Mouse (Mus musculus): Measurements from ENCODE around the gene Cep78.

Cep78 gene

DNA sequence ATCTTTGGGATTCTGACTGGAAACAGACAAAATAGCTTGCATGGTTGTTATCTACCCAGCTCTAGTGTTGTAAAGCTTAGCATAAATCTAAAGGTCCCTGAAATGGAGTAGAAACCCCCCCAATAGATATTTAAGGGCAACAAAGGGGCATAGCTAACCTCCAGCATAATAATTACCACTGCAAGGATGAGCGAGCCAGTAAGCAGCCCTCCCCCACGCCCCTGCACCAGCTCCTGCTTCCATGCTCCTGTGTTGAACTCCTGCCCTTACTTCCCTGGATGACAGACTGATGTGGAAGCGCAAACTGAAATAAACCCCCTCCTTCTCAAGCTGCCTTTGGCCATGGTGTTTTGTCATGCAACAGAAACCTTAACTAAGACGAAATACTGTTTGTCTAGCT, 11.4 kb downstream of the Cep78 start:
- DNase-seq (ENCODE audit: low read depth, low spot score), result no peak

- DNase-seq (ENCODE audit: low read depth, low spot score), result peak; percentile 38
Observed at GRCm38 (mm10) chr19:15965082-15965481, 19.7 kb downstream of the Cep78 start.

DNA sequence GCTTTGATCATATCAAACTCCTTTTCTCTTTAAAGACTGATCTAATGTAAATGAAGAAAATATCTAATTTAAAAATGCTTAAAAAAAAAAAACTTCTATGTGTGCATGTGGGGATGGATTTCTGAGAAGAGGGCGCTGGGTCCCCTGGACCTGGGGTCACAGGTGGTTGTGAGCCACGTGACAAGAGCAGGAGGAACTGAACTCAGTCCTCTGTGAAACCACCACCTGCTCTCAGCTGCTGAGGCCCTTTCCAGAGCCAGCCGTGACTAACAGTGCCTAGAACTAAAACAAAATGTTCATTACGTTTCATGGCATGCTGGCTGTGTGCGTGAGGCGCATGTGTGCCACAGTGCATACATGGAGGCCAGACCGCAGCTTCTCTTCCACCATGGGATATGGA, 20.3 kb downstream of the Cep78 start:
- DNase-seq (ENCODE audit: low read depth, low spot score), result no peak

GRCm38 (mm10) chr19:15963011-15963695, 21.6 kb downstream of the Cep78 start:
- DNase-seq (ENCODE audit: low read depth, low spot score), result no peak

DNA sequence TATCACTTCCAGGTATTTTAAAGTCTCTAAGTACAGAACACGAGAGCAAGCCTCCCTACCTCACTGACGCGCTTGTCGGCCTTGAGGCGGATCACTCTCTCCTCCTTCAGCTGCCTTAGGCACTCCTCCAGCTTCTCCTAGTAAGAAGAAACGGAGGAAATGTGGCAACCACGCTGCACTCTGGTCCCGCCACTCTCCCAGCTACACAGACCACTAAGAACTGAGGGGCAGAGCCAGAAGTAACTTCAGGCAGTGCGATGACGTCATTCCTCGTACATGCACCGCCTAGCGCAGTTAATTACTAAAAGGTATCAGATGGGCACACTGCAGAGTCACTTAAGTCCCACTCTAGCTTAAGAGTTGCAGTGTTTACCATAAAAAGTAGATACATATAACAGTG, 22.5 kb downstream of the Cep78 start:
- no peak for DNase-seq (ENCODE audit: low read depth, low spot score)

- no peak for DNase-seq (ENCODE audit: low read depth, low spot score)
Observed at GRCm38 (mm10) chr19:15950225-15950624, 34.6 kb downstream of the Cep78 start.

DNA sequence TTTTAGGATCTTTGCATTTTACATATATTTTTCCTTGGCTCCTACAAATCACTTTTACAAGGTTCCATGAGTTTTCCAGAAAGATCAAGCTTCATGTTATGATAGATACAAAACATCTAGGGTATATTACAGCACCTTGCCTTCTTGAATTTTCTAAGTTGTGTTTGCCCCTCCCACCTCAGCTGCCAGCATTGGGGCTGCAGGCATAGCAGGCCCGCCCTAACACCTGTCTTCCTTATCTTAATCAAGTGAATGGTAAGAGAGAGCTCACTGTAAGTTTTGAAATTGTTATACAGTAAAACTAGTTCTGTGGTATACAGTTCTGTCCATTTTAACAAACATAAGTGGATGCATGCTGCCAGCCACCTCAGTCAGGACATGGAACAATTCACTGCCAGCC, 35.9 kb downstream of the Cep78 start:
- DNase-seq (ENCODE audit: low read depth, low spot score), result no peak

- no peak for DNase-seq (ENCODE audit: low read depth, low spot score)
Observed at GRCm38 (mm10) chr19:15948426-15948825, 36.4 kb downstream of the Cep78 start.

DNA sequence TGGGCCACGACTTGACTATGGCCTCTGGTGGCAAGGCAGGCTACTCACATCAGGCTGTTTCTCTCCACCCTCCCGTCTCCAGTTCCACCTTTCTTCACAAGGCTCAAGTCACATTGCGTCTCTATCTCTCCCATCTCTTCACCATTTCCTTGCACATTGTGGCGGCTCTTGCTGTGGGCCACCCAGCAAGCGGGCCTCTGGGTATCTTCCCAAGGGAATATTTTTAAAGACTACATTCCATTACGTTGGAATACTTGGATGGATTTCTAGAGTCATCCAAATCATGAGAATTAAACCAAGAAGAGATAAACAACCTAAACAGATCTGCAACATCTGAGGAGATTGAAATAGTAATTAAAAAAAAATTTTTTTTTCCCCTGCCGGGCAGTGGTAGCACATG, 37.6 kb downstream of the Cep78 start, which contains the start of gene Psat1:
TSS of gene Psat1 (minus strand) at position 101 of the 400 bp plus-strand sequence.
- DNase-seq (ENCODE audit: low read depth, low spot score), result no peak

- DNase-seq (ENCODE audit: low read depth, low spot score), result no peak
Observed at GRCm38 (mm10) chr19:15946663-15947062, 38.1 kb downstream of the Cep78 start.

- DNase-seq (ENCODE audit: low read depth, low spot score), result no peak
Observed at GRCm38 (mm10) chr19:15943117-15943423, 41.7 kb downstream of the Cep78 start.

GRCm38 (mm10) chr19:15942421-15943116, 42.2 kb downstream of the Cep78 start:
- no peak for DNase-seq (ENCODE audit: low read depth, low spot score)

DNA sequence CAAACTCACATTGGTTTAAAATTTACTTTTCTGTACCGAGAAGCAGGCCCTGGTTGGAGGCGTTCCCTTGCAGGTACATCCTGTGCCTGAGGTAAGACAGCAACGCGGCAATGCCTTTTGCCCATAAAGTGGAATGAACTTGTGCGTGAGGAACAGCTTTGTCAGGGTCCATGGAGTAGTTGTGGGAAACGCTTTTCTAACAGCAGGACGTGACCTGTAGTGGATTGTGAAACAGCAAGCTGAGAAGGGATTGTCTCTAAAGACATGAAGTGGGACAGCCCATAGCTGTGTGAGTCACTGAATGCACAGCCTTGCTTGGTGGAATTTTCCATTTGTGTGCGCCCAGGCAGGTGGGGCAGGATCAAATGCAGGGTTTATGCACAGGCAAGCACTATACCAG, 43.4 kb downstream of the Cep78 start:
- no peak for DNase-seq (ENCODE audit: low read depth, low spot score)

- DNase-seq (ENCODE audit: low read depth, low spot score), result peak; percentile 8
Observed at GRCm38 (mm10) chr19:15925719-15926045, 59.1 kb downstream of the Cep78 start.

GRCm38 (mm10) chr19:15924866-15925718, 59.7 kb downstream of the Cep78 start:
- DNase-seq (ENCODE audit: low read depth, low spot score), result peak; percentile 90

DNA sequence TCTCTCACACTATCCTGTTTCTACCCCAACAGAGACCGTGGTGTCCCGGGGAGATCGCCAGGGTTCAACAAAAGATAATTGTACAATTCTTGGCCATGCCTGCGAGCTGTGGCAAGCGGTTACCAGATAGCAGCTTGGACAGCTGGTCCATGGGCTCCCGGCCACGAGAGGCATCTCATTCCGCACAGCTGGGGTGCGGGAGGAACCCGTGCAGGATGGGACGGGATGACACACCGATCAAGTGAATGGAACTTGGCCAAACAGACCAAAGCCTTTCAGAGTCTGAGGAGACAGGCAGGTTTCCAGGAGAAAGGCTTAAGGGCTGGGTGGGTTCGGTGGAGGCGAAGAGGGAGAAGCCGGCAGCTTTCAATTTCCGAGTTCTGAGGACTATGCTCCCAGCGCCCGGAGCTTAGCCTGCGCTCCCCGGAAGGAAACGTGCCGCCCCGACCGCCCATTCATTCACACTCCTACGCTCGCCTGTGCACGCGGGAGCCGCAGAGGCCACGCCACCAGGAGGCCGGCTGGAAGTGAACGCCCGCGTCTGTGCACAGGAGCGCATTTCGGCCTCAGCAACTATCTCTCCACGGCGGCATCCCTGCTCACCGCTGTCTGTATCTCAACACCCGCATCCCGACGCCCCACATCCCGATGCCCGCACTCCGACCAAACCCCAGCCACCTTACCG, 60.5 kb downstream of the Cep78 start:
- DNase-seq (ENCODE audit: low read depth, low spot score), result peak; percentile 76

- peak; percentile 54 for DNase-seq (ENCODE audit: low read depth, low spot score)
Observed at GRCm38 (mm10) chr19:15923426-15923825, 61.4 kb downstream of the Cep78 start.

DNA sequence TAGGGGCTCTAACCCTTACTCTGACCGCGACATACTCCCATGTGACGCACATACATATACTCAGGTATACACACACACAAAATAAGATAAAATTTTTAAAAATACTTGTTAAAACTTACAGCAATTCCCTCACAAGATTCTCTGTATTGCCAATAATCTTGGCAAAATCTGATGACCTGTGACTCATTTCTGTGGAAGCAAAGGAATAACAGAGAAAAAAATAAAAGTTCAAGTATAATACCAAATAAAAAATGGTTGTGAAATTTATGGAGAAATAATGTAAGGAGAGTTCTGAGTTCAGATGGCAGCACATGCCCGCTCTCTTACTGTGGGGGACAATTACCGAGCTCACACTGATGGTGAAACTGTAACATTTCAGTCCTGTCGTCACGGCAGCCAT, 65.5 kb downstream of the Cep78 start:
- no peak for DNase-seq (ENCODE audit: low read depth, low spot score)

DNA sequence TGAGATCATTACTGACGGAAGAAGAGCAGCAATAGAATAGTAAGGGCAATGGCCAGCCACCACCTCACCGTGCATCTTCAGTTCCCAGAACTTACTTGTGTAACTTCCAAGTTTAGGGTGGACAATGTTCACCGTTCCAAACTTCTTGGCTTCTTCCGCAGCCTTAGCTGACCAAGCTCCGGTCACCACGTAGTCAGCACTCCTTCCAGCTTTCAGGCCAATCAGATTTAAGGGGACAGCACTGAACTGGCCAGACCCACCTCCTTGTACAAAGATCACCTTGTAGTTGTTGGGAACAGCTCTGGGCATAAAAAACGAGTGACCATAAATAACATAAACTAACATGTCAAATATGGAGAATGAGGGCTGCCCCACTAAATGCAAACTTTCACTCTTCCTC, 66.7 kb downstream of the Cep78 start:
- DNase-seq (ENCODE audit: low read depth, low spot score), result no peak

DNA sequence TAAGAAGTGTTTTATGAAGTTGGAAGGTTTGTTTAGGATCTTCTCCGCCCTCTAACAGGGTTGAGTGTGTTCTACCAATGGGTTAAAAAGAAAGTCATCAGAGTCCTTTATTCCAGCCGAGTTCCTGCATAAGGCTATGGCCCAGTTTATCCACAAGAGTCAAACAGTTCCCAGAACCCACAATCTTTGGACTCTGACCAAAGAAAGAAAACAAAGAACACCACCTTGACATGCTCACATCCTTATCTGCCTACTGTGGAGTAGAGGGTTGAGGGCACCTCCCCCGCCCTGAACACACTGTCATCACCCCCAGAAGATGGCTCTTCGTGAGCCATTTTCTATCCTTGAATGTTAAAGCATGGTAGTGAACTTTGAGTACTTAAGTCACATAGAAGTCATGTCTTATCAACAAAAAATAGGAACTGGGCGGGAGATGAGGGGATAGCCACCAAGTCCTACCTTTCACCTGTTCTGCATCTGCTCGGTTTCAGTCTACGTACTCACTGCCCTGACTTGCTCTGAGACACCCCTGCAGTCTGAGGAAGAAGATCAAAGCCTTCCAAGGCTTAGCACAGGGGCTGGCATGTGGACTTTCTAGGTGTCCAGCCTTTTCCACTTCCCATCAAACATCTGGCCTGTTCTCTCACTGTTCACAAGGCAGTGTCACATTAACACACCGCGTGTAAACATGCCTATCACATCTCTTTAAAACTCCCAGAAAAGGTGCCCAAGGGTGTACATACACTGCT, 71.4 kb downstream of the Cep78 start:
- no peak for DNase-seq (ENCODE audit: low read depth, low spot score)

DNA sequence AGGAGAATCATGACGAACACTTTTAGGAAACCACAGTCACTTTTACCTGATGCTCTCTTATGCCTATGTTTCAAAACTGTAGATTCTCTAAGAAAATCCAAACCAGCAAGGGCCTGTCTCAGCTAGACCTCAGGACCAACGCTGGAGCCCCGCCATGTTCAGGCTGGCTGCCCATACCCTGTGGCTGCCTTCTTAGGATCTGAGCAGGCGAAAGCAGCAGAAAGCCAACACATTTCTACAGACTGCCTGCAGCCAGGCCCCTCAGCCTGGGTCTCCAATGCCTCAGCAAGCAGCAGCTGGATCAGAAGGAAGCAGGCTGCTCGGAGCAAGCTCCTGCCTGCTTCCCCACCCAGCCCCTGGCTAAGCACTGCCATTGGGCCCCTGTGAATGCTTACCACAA, 73.3 kb downstream of the Cep78 start:
- DNase-seq (ENCODE audit: low read depth, low spot score), result no peak

All from CD4-positive helper T cell, adult 2 months (primary cell).